Mouse (Mus musculus): Measurements from ENCODE around the gene Usmg5. TPM values are rescaled to one million over a fixed set of nuclear protein-coding genes. Genes with fewer than 3 reads are reported as not detected.
A peak's percentile ranks its signal among the peaks of the same experiment; 100 is the strongest.
"Not testable (repeated sequence)": the region's sequence is repeated elsewhere in the genome, so short reads cannot be mapped to it uniquely, and the experiment has no call there.

Usmg5 gene
- total RNA-seq (2017) = 545 and 707 TPM in 2 replicates

GRCm38 (mm10) chr19:47090550-47091156, at the start of gene Usmg5, which contains the start of gene Pdcd11:
Usmg5 (minus strand) TSS chr19:47090647.
Pdcd11 (plus strand) TSS chr19:47090768.
- peak; percentile 98 for ATAC-seq (replicated peaks; ENCODE audit: low read depth, poor library complexity, severe bottlenecking)

- not testable (repeated sequence) for ATAC-seq (replicated peaks; ENCODE audit: low read depth, poor library complexity, severe bottlenecking)
Observed at GRCm38 (mm10) chr19:47139611-47140010, 49.2 kb upstream of the Usmg5 start.

GRCm38 (mm10) chr19:47137771-47138421, 47.4 kb upstream of the Usmg5 start, which contains the start of gene Calhm2:
Calhm2 (minus strand) TSS chr19:47138294.
- peak; percentile 52 for ATAC-seq (replicated peaks; ENCODE audit: low read depth, poor library complexity, severe bottlenecking)

DNA sequence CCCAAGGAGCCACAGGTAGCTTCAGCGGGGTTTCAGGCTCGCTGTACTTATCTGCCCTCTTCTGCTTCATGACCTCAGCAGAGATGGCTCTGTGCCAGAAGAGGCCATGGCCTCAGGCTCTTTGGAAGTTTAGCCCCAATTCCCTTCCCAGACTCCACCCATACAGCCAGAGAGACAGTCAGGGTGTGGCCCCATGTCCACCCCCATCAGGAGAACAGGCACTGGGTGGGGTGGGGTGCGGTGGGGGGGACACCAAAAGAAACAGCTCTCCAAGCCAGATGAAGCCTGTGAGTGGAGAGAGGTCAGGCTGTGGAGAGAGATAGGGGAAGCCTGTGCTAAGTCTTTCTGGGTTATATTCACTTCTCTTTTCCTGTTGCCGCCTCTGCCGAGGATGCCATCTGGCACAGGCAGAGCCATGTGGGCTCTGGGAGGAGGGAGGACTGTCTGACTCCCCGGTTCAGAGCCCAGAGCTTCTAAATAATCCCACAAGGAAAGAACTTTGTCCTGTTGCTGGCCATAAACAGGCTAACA, 46.7 kb upstream of the Usmg5 start:
- peak; percentile 59 for ATAC-seq (replicated peaks; ENCODE audit: low read depth, poor library complexity, severe bottlenecking)

- ATAC-seq (replicated peaks; ENCODE audit: low read depth, poor library complexity, severe bottlenecking) = no peak
Observed at GRCm38 (mm10) chr19:47136170-47136569, 45.7 kb upstream of the Usmg5 start.

DNA sequence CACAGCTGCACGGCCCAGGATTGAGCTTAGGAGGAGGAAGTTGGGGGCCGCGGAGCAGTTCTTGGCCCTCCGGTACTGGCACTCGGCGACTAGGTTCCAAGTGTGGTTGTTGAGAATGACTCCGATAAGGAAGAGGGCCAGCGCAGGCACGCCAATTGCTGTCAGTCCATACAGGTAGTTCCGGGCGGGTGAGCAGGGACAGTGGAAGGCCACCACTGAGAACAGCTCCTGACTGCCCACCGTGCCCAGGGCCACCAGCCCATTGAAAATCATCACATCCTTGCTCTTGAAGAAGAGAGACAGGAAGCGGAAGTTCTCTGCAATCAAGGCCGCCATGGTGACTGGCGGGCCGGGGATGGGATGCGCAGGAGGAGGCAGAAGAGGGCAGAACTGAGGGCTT, 45.1 kb upstream of the Usmg5 start:
- ATAC-seq (replicated peaks; ENCODE audit: low read depth, poor library complexity, severe bottlenecking) = no peak

- peak; percentile 72 for ATAC-seq (replicated peaks; ENCODE audit: low read depth, poor library complexity, severe bottlenecking)
Observed at GRCm38 (mm10) chr19:47133161-47133560, 42.7 kb upstream of the Usmg5 start.

DNA sequence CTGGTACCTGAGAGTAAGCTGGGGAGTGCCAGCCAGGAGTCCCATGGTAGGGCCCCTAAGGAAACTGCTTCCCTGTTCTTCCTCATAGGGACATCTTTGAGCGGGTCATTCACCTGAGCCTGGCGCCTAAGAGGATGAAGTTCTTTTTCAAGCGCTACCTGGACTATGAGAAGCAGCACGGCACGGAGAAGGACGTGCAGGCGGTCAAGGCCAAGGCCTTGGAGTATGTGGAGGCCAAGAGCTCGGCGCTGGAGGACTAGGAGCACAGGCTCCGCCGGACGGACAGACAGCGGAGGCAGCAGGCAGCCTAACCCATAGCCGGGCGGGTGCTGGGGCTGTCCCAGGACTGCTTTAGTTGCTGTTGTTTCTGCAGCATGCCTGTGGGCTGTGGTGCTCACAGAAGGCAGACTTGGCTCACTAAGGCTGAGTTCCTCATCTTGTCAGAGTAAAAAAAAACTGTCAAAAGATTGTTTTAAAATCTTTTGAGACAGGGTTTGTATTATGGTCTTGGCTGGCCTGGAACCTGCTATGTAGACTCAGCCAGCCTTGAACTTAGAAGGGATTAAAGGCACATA, 40.2 kb upstream of the Usmg5 start:
- ATAC-seq (replicated peaks; ENCODE audit: low read depth, poor library complexity, severe bottlenecking) = no peak

- no peak for ATAC-seq (replicated peaks; ENCODE audit: low read depth, poor library complexity, severe bottlenecking)
Observed at GRCm38 (mm10) chr19:47128835-47129234, 38.4 kb upstream of the Usmg5 start.

- ATAC-seq (replicated peaks; ENCODE audit: low read depth, poor library complexity, severe bottlenecking) = no peak
Observed at GRCm38 (mm10) chr19:47128164-47128563, 37.7 kb upstream of the Usmg5 start.

GRCm38 (mm10) chr19:47122802-47123201, 32.4 kb upstream of the Usmg5 start:
- peak; percentile 69; the same call in 1 of the 2 replicates for ATAC-seq (replicated peaks; ENCODE audit: low read depth, poor library complexity, severe bottlenecking)

DNA sequence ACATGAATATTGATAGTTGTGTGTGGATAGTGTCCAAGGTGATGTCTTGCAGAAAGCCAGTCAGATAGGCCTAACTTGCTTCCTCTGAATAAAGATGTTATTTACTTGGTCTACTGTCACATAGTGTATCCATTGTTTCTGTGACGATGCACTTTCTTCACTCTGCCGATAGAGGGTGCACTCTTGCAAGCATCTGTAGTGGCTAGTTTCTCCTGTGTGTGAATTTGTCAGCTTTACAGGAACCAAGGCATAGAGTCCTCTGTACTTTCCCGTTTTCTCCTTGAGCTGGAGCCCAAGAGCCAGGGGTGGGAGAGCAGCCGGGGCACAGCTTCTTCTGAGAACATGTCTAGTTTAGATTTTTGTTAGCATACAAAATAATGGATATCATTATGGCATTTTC, 30.6 kb upstream of the Usmg5 start:
- ATAC-seq (replicated peaks; ENCODE audit: low read depth, poor library complexity, severe bottlenecking) = peak; percentile 78

GRCm38 (mm10) chr19:47118634-47119033, 28.2 kb upstream of the Usmg5 start:
- ATAC-seq (replicated peaks; ENCODE audit: low read depth, poor library complexity, severe bottlenecking) = no peak

GRCm38 (mm10) chr19:47104641-47105271, 14.3 kb upstream of the Usmg5 start:
- ATAC-seq (replicated peaks; ENCODE audit: low read depth, poor library complexity, severe bottlenecking) = no peak

- ATAC-seq (replicated peaks; ENCODE audit: low read depth, poor library complexity, severe bottlenecking) = no peak
Observed at GRCm38 (mm10) chr19:47101080-47101479, 10.6 kb upstream of the Usmg5 start.

DNA sequence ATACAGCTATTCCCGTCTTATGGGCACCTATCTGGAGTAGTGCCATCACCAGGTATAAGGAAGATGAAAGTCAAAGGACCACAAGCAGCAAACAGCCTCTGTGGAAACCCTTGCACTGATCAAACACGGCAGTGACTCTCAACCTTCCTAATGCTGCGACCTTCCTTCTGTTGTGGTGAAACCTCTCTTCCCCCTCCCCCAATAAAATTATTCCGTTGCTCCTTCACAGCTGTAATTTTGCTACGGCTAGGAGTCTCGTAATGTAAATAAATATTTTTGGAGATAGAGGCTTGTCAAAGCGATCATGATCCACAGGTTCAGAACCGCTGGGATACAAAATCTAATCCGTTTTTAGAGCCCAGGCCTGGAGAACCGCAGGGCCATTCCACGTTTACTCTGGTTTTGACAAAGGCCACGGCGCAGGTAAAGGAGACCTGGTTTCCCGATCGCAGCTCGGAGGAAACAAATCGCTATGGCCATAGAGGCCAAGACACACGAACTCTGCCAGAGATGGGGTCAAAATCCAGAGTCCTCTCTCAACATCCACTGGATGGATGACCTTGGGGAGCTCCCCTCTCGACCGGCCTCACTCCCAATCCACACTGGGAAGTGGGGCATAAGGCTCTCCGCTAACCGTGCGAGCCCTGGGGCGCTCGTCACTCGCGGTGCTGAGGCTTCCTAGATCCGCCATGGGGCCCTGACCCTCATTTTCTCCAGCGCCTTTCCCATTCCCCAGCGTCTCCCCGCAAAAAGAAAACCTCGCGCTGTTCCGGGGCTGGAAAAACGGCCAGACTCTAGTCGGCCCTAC, 525 bp downstream of the Usmg5 start:
- ATAC-seq (replicated peaks; ENCODE audit: low read depth, poor library complexity, severe bottlenecking) = peak; percentile 37

DNA sequence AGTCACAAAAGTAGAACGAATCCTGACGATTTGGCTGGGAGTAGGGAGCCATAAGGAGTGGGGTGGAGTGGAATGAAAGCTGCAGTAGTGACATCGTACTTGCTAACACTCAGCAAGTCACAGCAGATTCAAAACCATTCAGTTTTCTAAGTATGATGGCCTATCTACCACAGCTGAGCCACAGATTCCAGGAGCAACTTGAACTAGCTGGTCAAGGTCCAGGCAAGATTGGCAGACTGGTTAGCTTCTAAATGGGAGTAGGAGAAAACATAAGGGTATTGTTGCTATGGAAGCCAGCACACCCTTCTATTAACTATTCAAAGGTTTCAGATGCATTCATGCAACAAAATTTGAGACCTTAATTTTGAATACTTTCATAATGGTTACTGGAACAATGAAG, 2.2 kb downstream of the Usmg5 start:
- ATAC-seq (replicated peaks; ENCODE audit: low read depth, poor library complexity, severe bottlenecking) = no peak

- peak; percentile 93 for ATAC-seq (replicated peaks; ENCODE audit: low read depth, poor library complexity, severe bottlenecking)
Observed at GRCm38 (mm10) chr19:47067924-47068611, 22.4 kb downstream of the Usmg5 start.

Measured in common myeloid progenitor, adult 5-6 weeks (primary cell).